Mouse (Mus musculus) liver, embryonic 14.5 days (tissue): ENCODE data around the gene Tor1b.

Experiments
- CTCF ChIP-seq: IDR thresholded peaks from 2 replicates; pipeline ENCODE4 v1.5.1; 2016; ENCODE audit warnings: antibody characterized with exemption, low read depth, control low read depth
- EP300 ChIP-seq: IDR thresholded peaks from 2 replicates; pipeline ENCODE4 v1.6.1; 2016; ENCODE audit warnings: antibody characterized with exemption, low read depth

GRCm38 (mm10) chr2:30957511-30957910 lies 4.8 kb downstream of the Tor1b start:
- TF ChIP-seq CTCF (no peak), EP300 (no peak)
